Mouse (Mus musculus) forebrain, postnatal 0 days (tissue): ENCODE data around the gene Scn8a. TPM values are rescaled to one million over a fixed set of nuclear protein-coding genes. Genes with fewer than 3 reads are reported as not detected.

Source experiments
- ATAC-seq: fragments of 200-750 bp; cut with Nextera tagmentation; 2 replicates; pipeline ENCODE4 v1.8.0; 2017; ENCODE audit warnings: mild to moderate bottlenecking, moderate library complexity
- DNase-seq: peaks from one replicate; pipeline ENCODE4 v3.0.0-alpha.2; 2015
- H3K27ac ChIP-seq: fragments of 300-500 bp; sonication (generic); 2 replicates; pipeline ENCODE4 v1.5.1; 2014; ENCODE audit warnings: low read depth, mild to moderate bottlenecking, antibody characterized with exemption, low read length, moderate library complexity, mixed read lengths
- H3K27me3 ChIP-seq: fragments of 300-500 bp; sonication (generic); 2 replicates; pipeline ENCODE4 v1.6.1; 2014; ENCODE audit warnings: mild to moderate bottlenecking, low read length, mixed read lengths; ENCODE audit not compliant: insufficient read depth
- H3K36me3 ChIP-seq: fragments of 300-500 bp; sonication (generic); 2 replicates; pipeline ENCODE4 v1.6.1; 2014; ENCODE audit warnings: mild to moderate bottlenecking, moderate library complexity; ENCODE audit not compliant: insufficient read depth
- H3K4me1 ChIP-seq: fragments of 300-500 bp; sonication (generic); 2 replicates; pipeline ENCODE4 v1.6.1; 2014; ENCODE audit warnings: antibody characterized with exemption; ENCODE audit not compliant: insufficient read depth
- H3K4me2 ChIP-seq: fragments of 300-500 bp; sonication (generic); 2 replicates; pipeline ENCODE4 v1.6.1; 2014; ENCODE audit warnings: low read depth, mild to moderate bottlenecking, moderate library complexity
- H3K4me3 ChIP-seq: fragments of 300-500 bp; sonication (generic); 2 replicates; pipeline ENCODE4 v1.5.1; 2014; ENCODE audit warnings: low read depth, low read length, mixed read lengths
- H3K9ac ChIP-seq: fragments of 300-500 bp; sonication (generic); 2 replicates; pipeline ENCODE4 v1.6.1; 2014; ENCODE audit warnings: mild to moderate bottlenecking
- H3K9me3 ChIP-seq: fragments of 300-500 bp; sonication (generic); 2 replicates; pipeline ENCODE4 v1.6.1; 2016; ENCODE audit warnings: low read length
- CTCF ChIP-seq: sonication (generic); IDR thresholded peaks from 2 replicates; pipeline ENCODE4 v1.5.1; 2016; ENCODE audit warnings: antibody characterized with exemption, control low read depth, low read depth
- WGBS: fragments of 180-500 bp; shearing (Covaris S2); extraction: QIAGEN DNeasy Blood & Tissue Kit; methylation state at CpG from one replicate; pipeline ENCODE4 v1.1.7; 2014; 5-methylcytosine and 5-hydroxymethylcytosine counted together
- polyA plus RNA-seq: library from polyadenylated mRNA; unstranded; fragments of >200 nt; fragmentation: Nextera tagmentation; extraction: Ambion mirVana; gene quantifications from 2 replicates; pipeline ENCODE4 v1.2.1, GENCODE M21; 2015
- total RNA-seq: library from RNA; depleted of rRNA; stranded (reverse); fragments of >200 nt; gene quantifications from 2 replicates; pipeline ENCODE4 v1.2.3, GENCODE M21; 2014

Scn8a gene
- total and polyA plus RNA-seq, 2 experiments from 2014 or later: 15.5 to 26.9 TPM

DNA sequence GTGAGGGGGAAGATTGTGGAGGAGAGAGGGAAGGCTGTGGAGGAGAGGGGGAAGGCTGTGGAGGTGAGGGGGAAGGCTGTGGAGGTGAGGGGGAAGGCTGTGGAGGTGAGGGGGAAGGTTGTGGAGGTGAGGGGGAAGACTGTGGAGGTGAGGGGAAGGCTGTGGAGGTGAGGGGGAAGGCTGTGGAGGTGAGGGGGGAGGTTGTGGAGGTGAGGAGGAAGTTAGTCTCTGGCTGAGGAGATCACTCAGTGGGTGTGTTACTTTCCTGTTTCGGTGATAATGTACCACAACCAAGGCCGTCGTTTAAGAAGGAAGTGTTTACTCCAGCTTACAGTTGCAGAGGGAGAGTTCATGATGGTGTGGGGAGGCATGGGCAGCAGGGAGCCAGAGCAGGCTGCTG, 12.1 kb upstream of the Scn8a start:
- Histone ChIP-seq H3K9ac (no peak overlapping the region), H3K27ac (no peak overlapping the region), H3K9me3 (no peaks in the 10 kb centered on the region), H3K27me3 (no peaks in the 10 kb centered on the region), H3K36me3 (no peaks in the 10 kb centered on the region), H3K4me1 (no peaks in the 10 kb centered on the region), H3K4me2 (no peak overlapping the region), H3K4me3 (no peak overlapping the region)
- DNase-seq (no peak), ATAC-seq (no peak)
- WGBS: 81% methylated on average over 3 of the region's 3 CpGs
- TF ChIP-seq CTCF: no peak

DNA sequence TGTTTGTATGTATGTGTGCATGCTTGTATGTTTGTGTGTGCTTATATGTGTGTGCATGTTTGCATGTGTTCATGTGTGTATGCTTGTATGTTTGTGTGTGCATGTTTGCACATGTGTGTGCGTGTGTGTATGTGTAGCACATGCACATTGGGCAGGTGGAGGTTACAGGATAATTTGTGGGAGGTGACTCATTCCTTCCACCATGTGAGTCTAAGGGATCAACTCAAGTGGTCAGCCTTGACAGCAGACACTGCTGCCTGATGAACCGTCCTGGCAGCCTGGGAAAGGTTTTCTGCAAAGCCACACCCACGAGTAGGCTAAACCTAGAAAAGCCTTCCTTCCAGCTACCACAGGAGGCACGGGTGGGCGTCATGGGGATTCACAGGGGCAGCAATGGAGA, 8.8 kb upstream of the Scn8a start:
- H3K4me3 ChIP-seq: no peak overlapping the region
- no peak overlapping the region for H3K4me2 ChIP-seq
- no peaks in the 10 kb centered on the region for H3K36me3 ChIP-seq
- no peak overlapping the region for H3K9ac ChIP-seq
- H3K27me3 ChIP-seq: no peaks in the 10 kb centered on the region
- no peaks in the 10 kb centered on the region for H3K4me1 ChIP-seq
- no peak for TF ChIP-seq CTCF
- no peak overlapping the region for H3K27ac ChIP-seq
- DNase-seq (no peak), ATAC-seq (no peak)
- no peaks in the 10 kb centered on the region for H3K9me3 ChIP-seq
- 38% methylated on average over 5 of the region's 5 CpGs for whole genome bisulfite sequencing

DNA sequence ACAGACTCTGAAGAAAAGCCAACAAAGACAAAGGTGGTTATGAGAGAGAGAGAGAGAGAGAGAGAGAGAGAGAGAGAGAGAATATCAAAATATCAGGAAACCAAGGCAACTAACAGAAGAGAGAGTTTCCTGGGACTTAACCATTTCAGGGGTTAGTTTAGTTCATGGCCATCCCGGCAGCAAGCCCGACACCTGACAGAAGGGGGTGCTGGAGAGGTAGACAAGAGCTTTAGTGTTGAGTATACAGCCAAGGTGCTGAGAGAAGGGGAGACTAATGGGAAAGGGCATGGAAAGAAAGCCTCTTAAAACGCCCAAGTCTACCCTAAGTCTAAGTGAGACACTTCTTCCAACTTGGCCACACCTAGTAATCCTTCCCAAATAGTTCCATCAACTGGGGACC, 4.1 kb upstream of the Scn8a start:
- Histone ChIP-seq H3K4me1 (peaks cover 3% of the 10 kb centered on the region; the same call in 1 of the 2 replicates), H3K36me3 (no peaks in the 10 kb centered on the region), H3K4me3 (no peak overlapping the region), H3K4me2 (no peak overlapping the region), H3K9me3 (no peaks in the 10 kb centered on the region), H3K27me3 (no peaks in the 10 kb centered on the region), H3K9ac (no peak overlapping the region), H3K27ac (no peak overlapping the region)
- no peak for TF ChIP-seq CTCF
- no peak for ATAC-seq
- 60% methylated on average over 3 of the region's 3 CpGs for WGBS
- no peak for DNase-seq

DNA sequence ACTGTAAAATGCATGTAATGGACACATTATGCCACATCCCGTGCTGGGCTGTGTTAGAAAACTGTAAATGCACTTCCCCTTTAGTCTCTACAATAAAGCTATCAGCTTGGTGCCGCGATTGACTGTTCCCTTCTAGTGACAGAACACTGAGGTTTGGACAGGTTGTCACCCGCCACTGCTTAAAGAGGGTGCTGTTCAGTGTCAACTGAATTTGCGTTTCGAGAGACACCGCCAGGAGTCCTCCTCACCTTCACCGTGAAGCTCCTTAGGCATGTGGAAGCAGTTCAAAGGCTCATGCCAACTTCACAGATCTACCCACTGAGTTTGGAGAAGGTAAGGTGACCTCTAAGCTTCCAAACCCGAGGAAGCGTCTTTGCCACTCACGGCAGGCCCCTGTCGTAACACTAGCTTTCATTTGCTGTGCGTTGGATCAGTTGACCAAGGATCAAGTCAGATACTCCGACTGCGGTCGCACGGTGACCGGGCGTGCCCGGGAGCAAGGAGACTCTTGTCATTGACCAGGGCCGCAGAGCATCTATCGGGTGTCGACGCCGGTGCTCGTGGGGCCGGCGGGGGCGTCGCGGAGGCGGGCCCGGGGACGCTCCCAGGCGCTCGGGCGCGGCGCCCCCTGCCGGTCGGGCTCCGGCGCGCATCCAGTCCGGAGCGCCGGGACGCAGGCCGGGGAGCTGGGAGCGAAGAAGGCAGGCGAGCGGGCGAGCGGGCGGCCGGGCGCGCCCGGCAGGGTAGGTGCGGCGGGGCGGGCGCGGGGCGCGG, 530 bp downstream of the Scn8a start:
- peak overlapping the region; percentile 91 for H3K27ac ChIP-seq
- peak; percentile 74 for ATAC-seq
- DNase-seq: peak; percentile 86
- peak overlapping the region; percentile 93 for H3K4me3 ChIP-seq
- peak overlapping the region; percentile 52 for H3K4me2 ChIP-seq
- peak overlapping the region; percentile 86 for H3K9ac ChIP-seq
- peak; percentile 53 for TF ChIP-seq CTCF
- H3K4me1 ChIP-seq: peaks cover 7% of the 10 kb centered on the region; the same call in 1 of the 2 replicates
- no peaks in the 10 kb centered on the region for H3K27me3 ChIP-seq
- no peaks in the 10 kb centered on the region for H3K36me3 ChIP-seq
- H3K9me3 ChIP-seq: no peaks in the 10 kb centered on the region
- 6% methylated on average over 46 of the region's 66 CpGs for WGBS

DNA sequence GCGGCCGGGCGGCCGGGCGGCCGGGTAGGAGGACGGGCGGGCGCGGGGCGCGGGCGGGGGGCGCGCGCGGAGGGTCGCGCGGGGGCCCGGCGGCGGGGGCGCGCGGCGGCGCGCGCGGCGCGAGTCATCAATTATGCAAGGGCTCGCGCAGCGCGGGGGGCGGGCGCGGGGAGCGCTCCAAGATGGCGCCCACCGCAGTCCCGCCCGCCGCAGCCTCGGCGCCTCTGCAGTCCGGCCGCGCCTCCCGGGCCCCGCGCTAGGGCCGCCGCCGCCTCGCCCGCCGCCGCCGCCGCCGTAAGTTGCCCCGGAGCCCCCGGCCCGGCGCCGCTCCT, 1.1 kb downstream of the Scn8a start:
- Histone ChIP-seq H3K27ac (peak overlapping the region; percentile 91), H3K4me2 (peak overlapping the region; percentile 71), H3K36me3 (no peaks in the 10 kb centered on the region), H3K9ac (peak overlapping the region; percentile 86), H3K27me3 (no peaks in the 10 kb centered on the region), H3K4me1 (peaks cover 7% of the 10 kb centered on the region; the same call in 1 of the 2 replicates), H3K9me3 (no peaks in the 10 kb centered on the region), H3K4me3 (peak overlapping the region; percentile 93)
- DNase-seq: peak; percentile 87
- ATAC-seq: peak; percentile 83
- 0% methylated on average over 5 of the region's 69 CpGs for WGBS
- no peak for TF ChIP-seq CTCF

DNA sequence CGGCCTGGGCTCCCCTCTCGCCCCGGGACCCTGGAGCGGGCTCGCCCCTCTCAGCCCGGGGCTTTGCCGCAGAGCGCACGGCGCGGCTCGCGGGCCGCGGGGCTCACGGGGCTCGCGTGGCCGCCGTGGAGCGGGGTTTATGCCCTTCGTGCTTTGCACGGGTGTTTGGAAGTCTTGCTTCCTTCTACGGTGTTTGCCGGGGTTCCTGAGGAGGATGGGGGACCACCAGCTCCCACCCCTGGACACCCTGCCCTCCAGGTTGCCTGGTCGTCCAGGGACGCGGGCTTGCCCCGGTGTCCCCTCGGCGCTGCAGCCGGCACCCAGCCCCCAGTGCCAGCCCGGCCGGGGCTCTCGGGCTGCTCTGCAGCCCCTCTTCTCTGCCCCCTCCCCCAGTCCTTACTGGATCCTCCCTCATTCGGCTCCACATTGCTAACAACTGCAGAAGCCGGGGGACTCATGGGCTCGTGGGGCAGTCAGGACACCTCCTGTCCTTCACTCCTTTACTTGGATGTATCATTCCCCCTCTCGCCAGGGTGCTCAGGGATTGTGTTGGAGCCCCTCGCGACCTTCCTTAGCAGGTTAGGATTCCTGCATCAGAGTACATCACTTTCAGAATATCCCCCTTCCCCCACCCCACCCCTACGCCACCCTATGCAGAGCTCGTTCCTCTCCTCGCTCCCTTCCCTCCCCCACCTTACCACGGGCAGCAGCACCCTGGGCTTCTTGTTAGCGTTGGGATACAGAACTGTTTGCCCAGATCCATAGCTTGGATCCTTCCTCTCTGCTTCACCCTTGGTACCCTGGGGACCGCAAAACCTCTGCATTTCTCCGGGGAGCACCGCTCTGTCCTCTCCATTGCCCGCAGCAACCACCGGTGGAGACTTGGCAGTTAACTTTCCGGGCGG, 1.7 kb downstream of the Scn8a start:
- H3K36me3 ChIP-seq: no peaks in the 10 kb centered on the region
- DNase-seq (peak; percentile 54), ATAC-seq (peak; percentile 61)
- H3K27me3 ChIP-seq: no peaks in the 10 kb centered on the region
- H3K9ac ChIP-seq: peak overlapping the region; percentile 86
- peak overlapping the region; percentile 91 for H3K27ac ChIP-seq
- H3K4me1 ChIP-seq: peaks cover 7% of the 10 kb centered on the region; the same call in 1 of the 2 replicates
- H3K4me3 ChIP-seq: peak overlapping the region; percentile 93
- 1% methylated on average over 49 of the region's 53 CpGs for WGBS
- H3K9me3 ChIP-seq: no peaks in the 10 kb centered on the region
- TF ChIP-seq CTCF: no peak
- peak overlapping the region; percentile 71 for H3K4me2 ChIP-seq

DNA sequence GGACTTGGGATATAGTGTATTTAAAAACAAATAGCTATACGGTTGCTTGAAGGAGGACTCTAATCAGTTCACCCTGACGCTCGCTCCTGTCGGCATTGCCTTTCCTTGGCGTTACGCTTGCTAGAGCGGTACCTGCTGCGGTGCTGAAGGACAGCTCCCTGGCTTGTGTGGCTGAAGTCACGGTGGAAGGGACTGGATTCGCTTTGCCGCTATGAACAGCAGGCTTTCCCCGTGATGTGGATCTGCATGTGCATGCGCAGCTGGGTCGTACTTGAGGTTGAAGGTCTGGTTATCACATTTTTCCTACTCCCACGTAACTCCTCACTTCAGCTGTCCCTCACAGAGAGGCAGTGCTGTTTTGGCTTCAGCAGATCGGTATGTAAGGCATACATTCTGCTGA, 3.5 kb downstream of the Scn8a start:
- peak; percentile 47 for DNase-seq
- Histone ChIP-seq H3K4me3 (peak overlapping the region; percentile 93), H3K27me3 (no peaks in the 10 kb centered on the region), H3K36me3 (no peaks in the 10 kb centered on the region), H3K27ac (no peak overlapping the region), H3K9me3 (no peaks in the 10 kb centered on the region), H3K4me2 (peak overlapping the region; percentile 71), H3K4me1 (peaks cover 7% of the 10 kb centered on the region; the same call in 1 of the 2 replicates), H3K9ac (peak overlapping the region; percentile 86; the same call in 1 of the 2 replicates)
- no peak for TF ChIP-seq CTCF
- ATAC-seq: no peak
- WGBS: 4% methylated on average over 16 of the region's 16 CpGs
